20 mouse cellular contexts compared by ENCODE assay signal in genomic region chr6:137302561-137302960, GRCm38 (mm10). TPM values are rescaled to one million over a fixed set of nuclear protein-coding genes. Genes with fewer than 3 reads are reported as not detected.
"Had no signal": no experiment of that assay in that cellular context is flagged by ENCODE, and none has a peak within 500 bp of the region (broad histone marks: within the 10 kb centered on the region; RNA-seq: fewer than 3 reads in every experiment).

No protein-coding gene starts in this region.

- H3K27me3 ChIP-seq: limb, embryonic 12.5 days; limb, embryonic 15.5 days; liver, embryonic 13.5 days; stomach, embryonic 15.5 days had no signal

- DNase-seq: kidney, adult 18-20 months; kidney, adult 9 months; kidney, postnatal 14 days; kidney, postnatal 4 days; left cerebral cortex, postnatal 4 days; liver, embryonic 13.5 days; lung, adult 2 months; midbrain, embryonic 14.5 days; right cerebral cortex, adult 18-20 months; right cerebral cortex, postnatal 14 days; right cerebral cortex, postnatal 4 days; thymus, adult 2 months; thymus, postnatal 14 days; thymus, postnatal 4 days had no signal

- H3K9ac ChIP-seq: limb, embryonic 12.5 days; limb, embryonic 15.5 days; liver, embryonic 13.5 days; stomach, embryonic 15.5 days had no signal

- H3K36me3 ChIP-seq: limb, embryonic 12.5 days; limb, embryonic 15.5 days; liver, embryonic 13.5 days; stomach, embryonic 15.5 days had no signal

- H3K27ac ChIP-seq: limb, embryonic 12.5 days; limb, embryonic 15.5 days; liver, embryonic 13.5 days; macrophage; stomach, embryonic 15.5 days had no signal

- H3K4me1 ChIP-seq: limb, embryonic 12.5 days; liver, embryonic 13.5 days; stomach, embryonic 15.5 days had no signal

- H3K9me3 ChIP-seq: limb, embryonic 12.5 days; limb, embryonic 15.5 days; liver, embryonic 13.5 days; stomach, embryonic 15.5 days had no signal

- H3K4me3 ChIP-seq: limb, embryonic 12.5 days; limb, embryonic 15.5 days; liver, embryonic 13.5 days; stomach, embryonic 15.5 days had no signal

- H3K4me2 ChIP-seq: limb, embryonic 12.5 days; limb, embryonic 15.5 days; liver, embryonic 13.5 days; midbrain, embryonic 11.5 days; stomach, embryonic 15.5 days had no signal

RNA-seq across cellular contexts. Expression of gene Ptpro, which starts 50.4 kb away (rescaled TPM):
- total RNA-seq: megakaryocyte-erythroid progenitor cell, adult 5-6 weeks had no signal
